Mouse (Mus musculus): ENCODE data around the gene Pygl. TPM values are rescaled to one million over a fixed set of nuclear protein-coding genes. Genes with fewer than 3 reads are reported as not detected.

Gene Pygl
- total and polyA plus RNA-seq, 3 experiments, result 13.9 to 26.9 TPM; not detected in 1

- Histone ChIP-seq H3K9me3 (replicated peaks; ENCODE audit: insufficient read depth, low read length) (no peaks in the 10 kb centered on the region), H3K27me3 (ENCODE audit: control insufficient read depth in 1 of 2, insufficient read depth in 2 of 2, low read length in 2 of 2) (no peaks in the 10 kb centered on the region), H3K27ac (ENCODE audit: control insufficient read depth, low read depth, low read length) (no peak overlapping the region), H3K36me3 (ENCODE audit: control insufficient read depth in 1 of 2, insufficient read depth in 2 of 2, low read length in 2 of 2) (no peaks in the 10 kb centered on the region), H3K79me2 (ENCODE audit: control insufficient read depth, insufficient read depth, low read length, poor library complexity) (no peaks in the 10 kb centered on the region), H3K4me1 (ENCODE audit: control insufficient read depth in 1 of 2, insufficient read depth in 2 of 2, low read length in 2 of 2) (no peaks in the 10 kb centered on the region), H3K9ac (ENCODE audit: control insufficient read depth, low read depth, low read length, poor library complexity, severe bottlenecking) (no peak overlapping the region), H3K4me3 (ENCODE audit: control insufficient read depth in 1 of 2, insufficient read depth in 1 of 2, low read depth in 2 of 2, low read length in 2 of 2) (no peak overlapping the region)
- no peak for DNase-seq (ENCODE audit: low read depth, low spot score)
- TF ChIP-seq MAFK (IDR thresholded peaks at IDR 0.05; ENCODE audit: borderline replicate concordance, low read depth, low read length), result no peak
- TF ChIP-seq JUND (IDR thresholded peaks at IDR 0.05; ENCODE audit: low read depth, low read length), result no peak
- TF ChIP-seq POLR2A (IDR thresholded peaks at IDR 0.05; ENCODE audit: control insufficient read depth in 1 of 2, insufficient read depth in 1 of 2, low read depth in 1 of 2, low read length in 2 of 2, poor library complexity in 1 of 2), result no peak
- TF ChIP-seq HCFC1 (IDR thresholded peaks at IDR 0.05; ENCODE audit: low read depth, low read length), result no peak
- TF ChIP-seq POLR2AphosphoS5 (IDR thresholded peaks at IDR 0.05; ENCODE audit: borderline replicate concordance, low read depth, low read length), result no peak
- TF ChIP-seq USF2 (IDR thresholded peaks at IDR 0.05; ENCODE audit: borderline replicate concordance in 1 of 2, insufficient read depth in 1 of 2, low read depth in 1 of 2, low read length in 2 of 2), result no peak
- no peak for TF ChIP-seq UBTF (IDR thresholded peaks at IDR 0.05; ENCODE audit: borderline replicate concordance, insufficient read depth, low read depth, low read length)
- TF ChIP-seq ZMIZ1 (IDR thresholded peaks at IDR 0.05; ENCODE audit: low read depth, low read length), result no peak
- no peak for TF ChIP-seq ETS1 (IDR thresholded peaks at IDR 0.05; ENCODE audit: low read depth, low read length)
- no peak for TF ChIP-seq RAD21 (IDR thresholded peaks at IDR 0.05; ENCODE audit: low read depth, low read length)
- TF ChIP-seq POLR2AphosphoS2 (IDR thresholded peaks at IDR 0.05; ENCODE audit: low read length), result no peak
- no peak for TF ChIP-seq MYC (IDR thresholded peaks at IDR 0.05; ENCODE audit: low read depth, low read length)
- TF ChIP-seq TAL1 (IDR thresholded peaks at IDR 0.05; ENCODE audit: low read length), result no peak
- TF ChIP-seq MAZ (IDR thresholded peaks at IDR 0.05; ENCODE audit: low read depth, low read length), result no peak
- no peak for TF ChIP-seq TBP (IDR thresholded peaks at IDR 0.05; ENCODE audit: low read depth, low read length)
- TF ChIP-seq MEF2A (IDR thresholded peaks at IDR 0.05; ENCODE audit: extremely low read depth, insufficient replicate concordance, low read depth, low read length, poor library complexity, severe bottlenecking), result no peak
- no peak for TF ChIP-seq NELFE (IDR thresholded peaks at IDR 0.05; ENCODE audit: low read depth, low read length)
Measured at GRCm38 (mm10) chr12:70196341-70196740, 34.9 kb downstream of the Pygl start.

GRCm38 (mm10) chr12:70195426-70195825 is 35.9 kb downstream of the Pygl start:
- H3K36me3 ChIP-seq (ENCODE audit: control insufficient read depth in 1 of 2, insufficient read depth in 2 of 2, low read length in 2 of 2), result no peaks in the 10 kb centered on the region
- no peaks in the 10 kb centered on the region for H3K9me3 ChIP-seq (replicated peaks; ENCODE audit: insufficient read depth, low read length)
- H3K79me2 ChIP-seq (ENCODE audit: control insufficient read depth, insufficient read depth, low read length, poor library complexity), result no peaks in the 10 kb centered on the region
- H3K27ac ChIP-seq (ENCODE audit: control insufficient read depth, low read depth, low read length), result no peak overlapping the region
- H3K27me3 ChIP-seq (ENCODE audit: control insufficient read depth in 1 of 2, insufficient read depth in 2 of 2, low read length in 2 of 2), result no peaks in the 10 kb centered on the region
- no peak overlapping the region for H3K4me3 ChIP-seq (ENCODE audit: control insufficient read depth in 1 of 2, insufficient read depth in 1 of 2, low read depth in 2 of 2, low read length in 2 of 2)
- TF ChIP-seq ZMIZ1 (IDR thresholded peaks at IDR 0.05; ENCODE audit: low read depth, low read length), result no peak
- no peak for TF ChIP-seq POLR2AphosphoS2 (IDR thresholded peaks at IDR 0.05; ENCODE audit: low read length)
- TF ChIP-seq ZKSCAN1 (IDR thresholded peaks at IDR 0.05; ENCODE audit: low read depth, low read length), result no peak
- TF ChIP-seq CTCF (IDR thresholded peaks at IDR 0.05 in 2 of 3, conservative IDR thresholded peaks at IDR 0.05 in 1 of 3; ENCODE audit: control insufficient read depth in 1 of 3, insufficient read depth in 1 of 3, low read depth in 2 of 3, low read length in 3 of 3, poor library complexity in 1 of 3, severe bottlenecking in 1 of 3), result no peak
- no peaks in the 10 kb centered on the region for H3K4me1 ChIP-seq (ENCODE audit: control insufficient read depth in 1 of 2, insufficient read depth in 2 of 2, low read length in 2 of 2)
- DNase-seq (ENCODE audit: low read depth, low spot score), result no peak
- H3K9ac ChIP-seq (ENCODE audit: control insufficient read depth, low read depth, low read length, poor library complexity, severe bottlenecking), result no peak overlapping the region

Measured in MEL (cell line).